Mouse (Mus musculus): ENCODE results near the gene Cd68.

- TF ChIP-seq EP300 (IDR thresholded peaks at IDR 0.05; ENCODE audit: insufficient read depth, low read depth, low read length): no peak
- no peak for TF ChIP-seq CTCF (IDR thresholded peaks at IDR 0.05)
Observed at GRCm38 (mm10) chr11:69665961-69666664, at the start of gene Cd68.
